Mouse (Mus musculus) kidney, postnatal 36 days (tissue): ENCODE results near the gene Zfp536.

Experiments
- DNase-seq, 2 experiments: peaks; one replicate each; pipeline ENCODE4 v3.0.0; 2021 to 2022; ENCODE audit warnings: mixed read lengths in 2 of 2

Zfp536 gene

GRCm38 (mm10) chr7:37773312-37773702, at the start of gene Zfp536:
TSS of gene Zfp536 (minus strand) at chr7:37773641.
- no peak for DNase-seq

GRCm38 (mm10) chr7:37820670-37821301, 47.3 kb upstream of the Zfp536 start:
- no peak for DNase-seq

GRCm38 (mm10) chr7:37818631-37819340, 45.3 kb upstream of the Zfp536 start:
- no peak for DNase-seq

- DNase-seq, result no peak
Observed at GRCm38 (mm10) chr7:37816901-37817300, 43.5 kb upstream of the Zfp536 start.

- DNase-seq, result no peak
Observed at GRCm38 (mm10) chr7:37814844-37815406, 41.5 kb upstream of the Zfp536 start.

GRCm38 (mm10) chr7:37813676-37814075, 40.2 kb upstream of the Zfp536 start:
- no peak for DNase-seq

GRCm38 (mm10) chr7:37809908-37810307, 36.5 kb upstream of the Zfp536 start:
- no peak for DNase-seq

- DNase-seq, result no peak
Observed at GRCm38 (mm10) chr7:37809001-37809400, 35.6 kb upstream of the Zfp536 start.

- no peak for DNase-seq
Observed at GRCm38 (mm10) chr7:37801160-37801559, 27.7 kb upstream of the Zfp536 start.

GRCm38 (mm10) chr7:37788721-37789120, 15.3 kb upstream of the Zfp536 start:
- no peak for DNase-seq

- DNase-seq, result peak; percentile 19 to 77
Observed at GRCm38 (mm10) chr7:37775502-37775901, 2.1 kb upstream of the Zfp536 start.

GRCm38 (mm10) chr7:37774463-37774970, 1.1 kb upstream of the Zfp536 start:
- no peak for DNase-seq

GRCm38 (mm10) chr7:37773906-37774305, 465 bp upstream of the Zfp536 start:
- DNase-seq, result no peak

- DNase-seq, result no peak
Observed at GRCm38 (mm10) chr7:37772376-37773311, 797 bp downstream of the Zfp536 start.

GRCm38 (mm10) chr7:37771491-37772375, 1.7 kb downstream of the Zfp536 start:
- peak in 1 of 2 experiments; percentile 14 for DNase-seq

- DNase-seq, result peak; percentile 29 to 81
Observed at GRCm38 (mm10) chr7:37770400-37771050, 2.9 kb downstream of the Zfp536 start.

- peak in 1 of 2 experiments; percentile 8 for DNase-seq
Observed at GRCm38 (mm10) chr7:37769526-37770399, 3.7 kb downstream of the Zfp536 start.

- no peak for DNase-seq
Observed at GRCm38 (mm10) chr7:37769004-37769403, 4.4 kb downstream of the Zfp536 start.

GRCm38 (mm10) chr7:37768310-37768940, 5.0 kb downstream of the Zfp536 start:
- no peak for DNase-seq

GRCm38 (mm10) chr7:37758886-37759285, 14.6 kb downstream of the Zfp536 start:
- DNase-seq, result no peak
